Mouse (Mus musculus) liver, embryonic 16.5 days (tissue): ENCODE data around the gene Arf3. TPM values are rescaled to one million over a fixed set of nuclear protein-coding genes. Genes with fewer than 3 reads are reported as not detected.

Experiments
- ATAC-seq: fragments of 200-750 bp; cut with Nextera tagmentation; 2 replicates; pipeline ENCODE4 v1.8.0; 2017; ENCODE audit warnings: low read depth, mild to moderate bottlenecking, moderate number of reproducible peaks, moderate library complexity
- H3K27ac ChIP-seq: fragments of 300-500 bp; sonication (generic); 2 replicates; pipeline ENCODE4 v1.5.1; 2014; ENCODE audit warnings: mild to moderate bottlenecking, low read length
- H3K27me3 ChIP-seq: fragments of 300-500 bp; sonication (generic); 2 replicates; pipeline ENCODE4 v1.6.1; 2014; ENCODE audit warnings: low read depth, low read length, mixed read lengths; ENCODE audit not compliant: control insufficient read depth, insufficient read depth
- H3K36me3 ChIP-seq: fragments of 300-500 bp; sonication (generic); 2 replicates; pipeline ENCODE4 v1.6.1; 2014; ENCODE audit warnings: mild to moderate bottlenecking; ENCODE audit not compliant: control insufficient read depth, insufficient read depth
- H3K4me1 ChIP-seq: fragments of 300-500 bp; sonication (generic); 2 replicates; pipeline ENCODE4 v1.6.1; 2014; ENCODE audit warnings: low read depth, low read length, mixed read lengths; ENCODE audit not compliant: control insufficient read depth
- H3K4me2 ChIP-seq: fragments of 300-500 bp; sonication (generic); 2 replicates; pipeline ENCODE4 v1.6.1; 2014; ENCODE audit warnings: low read depth, low read length, mixed read lengths
- H3K4me3 ChIP-seq: fragments of 300-500 bp; sonication (generic); 2 replicates; pipeline ENCODE4 v1.5.1; 2014; ENCODE audit warnings: low read depth, mild to moderate bottlenecking, low read length
- H3K9ac ChIP-seq: fragments of 300-500 bp; sonication (generic); 2 replicates; pipeline ENCODE4 v1.6.1; 2014; ENCODE audit warnings: low read depth, low read length
- H3K9me3 ChIP-seq: fragments of 300-500 bp; sonication (generic); replicated peaks from 2 replicates; pipeline ENCODE4 v1.6.1; 2016; ENCODE audit warnings: low read length; ENCODE audit not compliant: control insufficient read depth
- WGBS: fragments of 180-500 bp; shearing (Covaris S2); extraction: QIAGEN DNeasy Blood & Tissue Kit; methylation state at CpG from one replicate; pipeline ENCODE4 v1.1.7; 2014; ENCODE audit not compliant: insufficient replicate concordance; 5-methylcytosine and 5-hydroxymethylcytosine counted together
- polyA plus RNA-seq: library from polyadenylated mRNA; unstranded; fragments of >200 nt; fragmentation: Nextera tagmentation; extraction: Ambion mirVana; gene quantifications from 2 replicates; pipeline ENCODE4 v1.2.1, GENCODE M21; 2015

Arf3 gene
- polyA plus RNA-seq, 1 experiment from 2014 or later = 12.0 TPM

DNA sequence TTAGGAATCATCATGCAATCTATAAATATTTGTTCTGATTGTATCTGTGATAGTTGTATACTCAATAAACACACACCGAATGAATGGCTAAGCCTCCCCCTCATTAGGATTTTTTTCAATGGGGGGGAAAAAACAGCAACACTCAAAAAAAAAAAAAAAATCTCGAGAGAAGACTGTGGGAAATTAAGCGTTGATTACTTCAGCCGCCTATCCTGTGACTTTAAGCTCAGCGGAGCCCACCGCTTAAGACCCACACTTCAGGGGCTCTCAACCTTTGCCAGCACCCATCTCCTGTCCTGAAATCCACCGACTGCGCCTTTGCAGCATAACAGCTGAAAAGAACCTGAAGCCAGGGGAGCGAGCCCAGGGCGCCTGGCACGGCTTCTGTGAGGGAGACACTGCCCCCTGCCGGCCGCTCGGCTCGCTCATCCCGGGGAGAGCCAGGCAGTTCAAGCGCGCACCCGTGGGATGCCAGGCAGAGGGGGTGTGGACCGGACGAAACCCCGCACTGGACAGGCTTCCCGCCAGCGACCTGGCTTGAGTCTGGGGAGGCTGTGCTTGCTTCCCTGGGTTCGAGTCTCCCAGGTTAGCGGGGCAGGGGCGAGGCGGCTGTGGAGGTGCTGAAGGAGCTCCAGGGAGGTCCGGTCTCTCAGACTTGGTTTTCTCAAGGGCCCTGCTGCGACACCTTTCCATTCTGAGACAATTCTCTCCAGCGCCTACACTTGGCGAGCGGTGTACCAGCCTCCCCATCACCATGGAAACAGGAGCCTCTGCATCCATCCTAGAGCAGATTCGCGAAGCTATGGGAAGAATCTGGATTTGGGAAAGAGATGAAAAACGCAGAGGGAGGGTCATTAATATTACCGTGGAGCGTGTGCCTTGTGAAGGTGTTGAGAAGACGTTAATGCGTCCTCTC lies 63.6 kb downstream of the Arf3 start:
- Histone ChIP-seq H3K4me2 (peak overlapping the region; percentile 10), H3K36me3 (no peaks in the 10 kb centered on the region), H3K9ac (no peak overlapping the region), H3K27me3 (peaks cover 23% of the 10 kb centered on the region), H3K27ac (no peak overlapping the region), H3K9me3 (no peaks in the 10 kb centered on the region), H3K4me1 (no peaks in the 10 kb centered on the region; the same call in 1 of the 2 replicates), H3K4me3 (no peak overlapping the region)
- 7% methylated on average over 40 of the region's 40 CpGs for WGBS
- ATAC-seq = peak; percentile 54; the same call in 1 of the 2 replicates

DNA sequence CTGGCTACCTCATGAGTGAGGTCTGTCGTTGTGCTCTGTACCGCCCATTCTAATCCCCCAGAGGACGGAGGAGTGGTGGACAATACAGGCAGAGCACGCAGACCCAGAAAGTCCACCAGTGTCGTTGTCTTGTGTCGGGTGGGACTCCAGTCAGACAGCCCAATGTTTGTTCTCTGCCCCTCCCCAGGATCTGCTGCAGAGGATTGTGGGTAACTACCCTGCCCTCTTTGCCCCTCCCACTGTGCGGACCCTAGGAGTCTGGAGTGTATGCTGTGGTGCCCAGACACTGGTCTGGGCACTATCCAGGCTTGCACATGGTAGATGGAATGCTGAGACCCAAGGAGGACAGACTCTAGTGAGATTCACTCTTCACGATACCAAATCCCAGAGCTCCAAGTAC lies 66.8 kb downstream of the Arf3 start:
- no peak overlapping the region for H3K27ac ChIP-seq
- H3K27me3 ChIP-seq = peaks cover 15% of the 10 kb centered on the region
- H3K36me3 ChIP-seq = no peaks in the 10 kb centered on the region
- no peaks in the 10 kb centered on the region; the same call in 1 of the 2 replicates for H3K4me1 ChIP-seq
- WGBS = 43% methylated on average over 8 of the region's 8 CpGs
- no peak for ATAC-seq
- H3K4me3 ChIP-seq = no peak overlapping the region
- no peak overlapping the region for H3K9ac ChIP-seq
- no peak overlapping the region for H3K4me2 ChIP-seq
- H3K9me3 ChIP-seq = no peaks in the 10 kb centered on the region

DNA sequence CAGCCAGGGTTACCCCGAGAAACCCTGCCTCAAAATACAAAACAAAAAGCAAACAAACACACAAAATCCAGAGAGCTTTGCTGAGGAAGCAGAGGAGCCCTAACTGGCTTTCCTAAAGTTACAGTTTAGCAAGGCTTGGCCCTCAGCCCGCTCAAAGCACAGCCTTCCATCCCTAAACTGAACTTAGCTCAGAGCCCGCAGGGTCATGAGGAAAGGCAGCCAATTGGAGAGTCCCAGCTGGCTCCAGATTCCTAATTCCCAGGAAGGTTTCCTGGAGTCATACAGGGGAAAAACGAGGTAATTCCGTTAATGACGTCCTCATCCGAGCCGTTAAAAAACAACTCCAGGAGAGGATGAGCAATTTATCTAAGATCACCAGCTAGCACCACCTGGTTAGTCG lies 67.3 kb downstream of the Arf3 start:
- Histone ChIP-seq H3K4me3 (no peak overlapping the region), H3K4me1 (no peaks in the 10 kb centered on the region; the same call in 1 of the 2 replicates), H3K9me3 (no peaks in the 10 kb centered on the region), H3K9ac (no peak overlapping the region), H3K27ac (no peak overlapping the region), H3K36me3 (no peaks in the 10 kb centered on the region), H3K4me2 (no peak overlapping the region), H3K27me3 (peaks cover 11% of the 10 kb centered on the region)
- no peak for ATAC-seq
- 46% methylated on average over 9 of the region's 9 CpGs for WGBS

- H3K27me3 ChIP-seq = no peaks in the 10 kb centered on the region
- H3K9ac ChIP-seq = no peak overlapping the region
- no peak overlapping the region for H3K27ac ChIP-seq
- 33% methylated on average over 11 of the region's 11 CpGs for WGBS
- no peaks in the 10 kb centered on the region for H3K36me3 ChIP-seq
- H3K4me3 ChIP-seq = no peak overlapping the region
- no peaks in the 10 kb centered on the region for H3K4me1 ChIP-seq
- ATAC-seq = no peak
- H3K4me2 ChIP-seq = no peak overlapping the region
- no peaks in the 10 kb centered on the region for H3K9me3 ChIP-seq
Observed at GRCm38 (mm10) chr15:98692171-98692715, 70.8 kb downstream of the Arf3 start.

GRCm38 (mm10) chr15:98691486-98692147 lies 71.4 kb downstream of the Arf3 start:
- H3K4me3 ChIP-seq = no peak overlapping the region
- WGBS = 73% methylated on average over 7 of the region's 7 CpGs
- H3K9ac ChIP-seq = no peak overlapping the region
- no peak overlapping the region for H3K27ac ChIP-seq
- no peaks in the 10 kb centered on the region for H3K36me3 ChIP-seq
- no peaks in the 10 kb centered on the region for H3K9me3 ChIP-seq
- no peaks in the 10 kb centered on the region for H3K27me3 ChIP-seq
- no peaks in the 10 kb centered on the region for H3K4me1 ChIP-seq
- H3K4me2 ChIP-seq = no peak overlapping the region
- ATAC-seq = no peak

DNA sequence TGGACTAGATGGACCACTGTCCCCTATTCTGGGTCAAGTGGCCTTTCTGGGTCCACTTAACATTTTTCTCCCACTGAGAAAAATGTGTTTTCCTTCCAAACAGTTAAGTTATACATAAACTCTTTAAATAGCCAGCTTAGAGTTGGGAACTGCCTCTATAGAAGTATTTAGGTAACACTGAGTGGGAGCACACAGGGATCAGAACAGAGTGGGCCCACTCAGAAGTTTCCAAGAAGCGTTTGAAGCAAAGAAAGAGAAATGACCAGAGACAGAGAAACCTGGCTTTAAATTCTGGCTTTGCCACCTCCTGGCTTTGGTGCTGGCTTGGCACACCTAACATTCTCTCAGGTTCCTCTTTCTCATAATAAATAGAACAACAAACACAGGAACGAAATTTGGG lies 73.3 kb downstream of the Arf3 start:
- no peak for ATAC-seq
- H3K9me3 ChIP-seq = no peaks in the 10 kb centered on the region
- H3K9ac ChIP-seq = no peak overlapping the region
- H3K27ac ChIP-seq = no peak overlapping the region
- H3K4me2 ChIP-seq = no peak overlapping the region
- no peaks in the 10 kb centered on the region for H3K36me3 ChIP-seq
- H3K4me3 ChIP-seq = no peak overlapping the region
- WGBS = 48% methylated on average over 2 of the region's 2 CpGs
- no peaks in the 10 kb centered on the region for H3K27me3 ChIP-seq
- H3K4me1 ChIP-seq = no peaks in the 10 kb centered on the region

Other genes with a start within 250 kb of the Arf3 start
- gene Kansl2, start 228.9 kb downstream of the Arf3 start, polyA plus RNA-seq = 28.3 and 28.5 TPM in 2 replicates
- gene Ccnt1, start 192.3 kb downstream of the Arf3 start, polyA plus RNA-seq = 24.3 and 25.9 TPM in 2 replicates
- gene 4930415O20Rik, start 192.2 kb downstream of the Arf3 start, polyA plus RNA-seq = not detected in 2 replicates
- gene Adcy6, start 153.1 kb downstream of the Arf3 start, polyA plus RNA-seq = 6.1 and 8.3 TPM in 2 replicates
- 0.55 and 0.84 TPM in 2 replicates for gene Cacnb3, start 132.4 kb downstream of the Arf3 start, polyA plus RNA-seq
- 9.0 and 10.0 TPM in 2 replicates for gene Ddx23, start 100.3 kb downstream of the Arf3 start, polyA plus RNA-seq
- gene Rnd1, start 85.8 kb downstream of the Arf3 start, polyA plus RNA-seq = 0.78 and 1.1 TPM in 2 replicates
- gene Ccdc65, start 55.0 kb downstream of the Arf3 start, polyA plus RNA-seq = not detected in 2 replicates
- gene Fkbp11, start 35.0 kb downstream of the Arf3 start, polyA plus RNA-seq = 172 and 182 TPM in 2 replicates
- gene Wnt10b, start 14.9 kb upstream of the Arf3 start, polyA plus RNA-seq = not detected in 2 replicates
- gene Wnt1, start 26.6 kb upstream of the Arf3 start, polyA plus RNA-seq = not detected in 2 replicates
- not detected in 2 replicates for gene Ddn, start 46.3 kb upstream of the Arf3 start, polyA plus RNA-seq
- 86.8 and 90.6 TPM in 2 replicates for gene Prkag1, start 68.3 kb upstream of the Arf3 start, polyA plus RNA-seq
- gene Kmt2d, start 108.0 kb upstream of the Arf3 start, polyA plus RNA-seq = 3.9 and 4.0 TPM in 2 replicates
- gene Rhebl1, start 131.3 kb upstream of the Arf3 start, polyA plus RNA-seq = 2.9 and 3.4 TPM in 2 replicates
- gene Dhh, start 135.3 kb upstream of the Arf3 start, polyA plus RNA-seq = 0.11 TPM in 2 replicates
- gene Lmbr1l, start 155.0 kb upstream of the Arf3 start, polyA plus RNA-seq = 4.4 and 4.6 TPM in 2 replicates
- gene Tuba1b, start 171.4 kb upstream of the Arf3 start, polyA plus RNA-seq = 934 and 938 TPM in 2 replicates
- gene Gm49450, start 190.3 kb upstream of the Arf3 start, polyA plus RNA-seq = not detected in 2 replicates
- gene Tuba1a, start 190.5 kb upstream of the Arf3 start, polyA plus RNA-seq = 48.1 and 57.9 TPM in 2 replicates